Mouse (Mus musculus) liver, adult (tissue): ENCODE results near the gene Bcorl1.

ENCODE experiments used
- GATA4 ChIP-seq: IDR thresholded peaks from 2 replicates; pipeline ENCODE4 v1.6.1; 2014; ENCODE audit warnings: mild to moderate bottlenecking, low read length; ENCODE audit not compliant: insufficient replicate concordance

Bcorl1 gene

DNA sequence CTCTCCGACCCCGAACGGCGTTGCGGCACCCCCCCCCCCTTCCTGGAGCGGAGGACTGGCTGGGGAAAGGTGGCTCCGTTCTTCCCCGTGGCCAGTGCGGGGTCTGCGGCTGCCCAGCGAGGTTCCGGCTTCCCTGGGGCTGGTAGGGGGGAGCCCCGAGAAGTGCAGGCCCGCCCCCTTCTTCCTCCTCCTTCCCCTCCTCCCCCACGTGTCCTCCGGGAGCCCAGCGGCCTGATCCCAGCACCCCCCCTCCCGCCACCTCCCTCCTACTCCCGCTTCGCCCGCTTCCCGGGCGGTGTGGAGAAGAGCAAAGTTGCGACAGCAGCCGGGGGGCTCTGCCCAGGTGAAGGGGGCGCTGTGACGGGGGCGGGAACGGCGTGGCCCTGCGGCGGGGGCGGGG lies at the start of gene Bcorl1:
Gene Bcorl1, plus strand, starts transcription at position 218 of the 400 bp plus-strand sequence.
- TF ChIP-seq GATA4, result no peak

DNA sequence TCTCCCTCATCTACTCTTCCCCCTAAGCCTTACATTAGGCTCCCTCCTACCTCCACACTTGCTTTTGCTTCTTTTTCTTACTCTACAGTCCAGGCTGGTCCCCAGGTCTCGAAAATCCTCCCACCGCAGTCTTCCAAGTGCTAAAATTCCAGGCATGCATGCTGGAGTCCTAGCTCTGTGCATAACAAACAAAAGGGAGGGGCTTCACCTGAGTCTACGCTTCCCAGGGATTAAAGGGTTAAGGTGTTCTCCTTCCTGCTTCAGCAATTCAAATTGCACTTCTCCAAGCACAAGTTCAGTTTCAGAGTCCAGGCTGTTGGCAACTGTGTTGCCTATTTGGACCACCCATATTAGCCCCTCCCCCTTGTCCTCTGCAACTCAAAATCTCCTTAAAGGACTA lies 49.7 kb upstream of the Bcorl1 start:
- no peak for TF ChIP-seq GATA4

DNA sequence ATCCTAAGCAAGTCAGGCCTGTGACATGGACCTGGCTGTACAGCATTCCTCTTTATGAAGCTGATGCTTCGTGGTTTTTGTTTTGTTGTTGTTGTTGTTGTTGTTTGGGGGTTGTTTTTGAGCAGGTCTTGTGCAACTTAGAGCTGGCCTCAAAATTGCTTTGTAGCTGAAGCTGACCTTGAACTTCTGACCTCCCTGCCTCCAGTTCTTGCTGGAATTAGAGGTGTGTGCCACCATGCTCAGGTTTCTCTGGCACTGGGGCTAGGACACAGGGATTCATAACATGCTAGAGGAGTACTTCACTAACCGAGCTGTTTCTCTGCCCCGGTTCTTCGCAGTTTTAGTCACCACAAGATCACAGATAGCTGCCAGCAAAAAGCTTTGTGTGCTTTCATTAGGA lies 35.8 kb upstream of the Bcorl1 start:
- no peak for TF ChIP-seq GATA4

DNA sequence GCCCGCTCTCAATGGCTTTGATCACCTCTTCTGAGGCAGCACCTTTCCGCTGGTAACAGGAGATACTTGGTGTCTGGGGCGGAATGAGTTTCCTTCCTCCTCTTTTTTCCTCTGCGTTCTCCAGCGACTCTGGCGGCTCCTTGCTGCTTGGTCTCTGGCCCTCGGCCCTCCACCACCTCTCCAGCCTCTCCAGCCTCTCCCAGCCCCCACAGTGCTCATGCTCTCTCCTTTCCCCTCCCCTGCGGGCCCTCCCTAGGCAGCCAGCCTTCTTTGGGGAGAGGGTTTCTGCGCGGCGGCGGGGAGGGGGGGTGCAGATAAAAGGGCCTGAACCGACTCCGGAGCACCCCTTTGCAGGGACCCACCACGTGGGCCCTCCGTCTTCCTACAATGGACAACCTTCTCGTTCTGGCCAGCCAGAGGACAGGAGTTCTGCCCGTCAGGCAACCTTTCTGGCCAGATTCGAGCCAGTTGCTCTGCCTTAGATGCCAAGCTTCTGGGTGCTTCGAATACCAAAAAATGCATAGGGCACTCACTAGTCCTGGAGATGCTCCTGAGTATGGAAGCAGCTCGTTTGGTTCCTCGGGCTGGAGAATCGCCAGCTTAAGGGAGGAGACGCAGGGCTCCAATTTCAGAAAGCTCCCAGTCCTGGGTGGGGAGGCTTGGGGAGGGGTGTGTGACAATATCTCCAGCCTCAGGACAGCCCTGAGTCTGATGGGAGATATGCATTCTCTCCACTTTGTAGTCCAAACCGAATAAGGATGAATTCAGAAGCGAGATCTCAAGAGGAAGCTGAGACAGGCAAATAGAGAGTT lies 30.2 kb upstream of the Bcorl1 start:
- TF ChIP-seq GATA4, result no peak

DNA sequence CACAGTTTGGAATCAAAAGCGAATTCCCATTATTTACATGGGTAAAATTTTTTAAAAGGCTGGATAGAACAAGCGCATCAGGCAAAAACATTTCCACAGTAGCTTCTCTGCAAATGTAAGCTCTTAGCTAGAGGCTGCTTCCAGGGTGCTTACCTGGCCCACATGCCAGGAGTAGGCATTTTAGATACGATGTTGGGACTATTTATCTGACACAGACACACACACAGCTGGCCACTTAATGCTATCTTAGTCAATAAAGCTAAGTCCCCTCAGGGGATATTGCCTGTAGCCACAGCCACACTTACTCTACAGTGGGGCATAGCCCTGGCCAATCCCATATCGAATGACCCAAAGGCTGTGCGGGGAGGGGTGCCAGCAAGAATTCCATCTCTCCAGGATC lies 29.4 kb upstream of the Bcorl1 start:
- TF ChIP-seq GATA4, result no peak

DNA sequence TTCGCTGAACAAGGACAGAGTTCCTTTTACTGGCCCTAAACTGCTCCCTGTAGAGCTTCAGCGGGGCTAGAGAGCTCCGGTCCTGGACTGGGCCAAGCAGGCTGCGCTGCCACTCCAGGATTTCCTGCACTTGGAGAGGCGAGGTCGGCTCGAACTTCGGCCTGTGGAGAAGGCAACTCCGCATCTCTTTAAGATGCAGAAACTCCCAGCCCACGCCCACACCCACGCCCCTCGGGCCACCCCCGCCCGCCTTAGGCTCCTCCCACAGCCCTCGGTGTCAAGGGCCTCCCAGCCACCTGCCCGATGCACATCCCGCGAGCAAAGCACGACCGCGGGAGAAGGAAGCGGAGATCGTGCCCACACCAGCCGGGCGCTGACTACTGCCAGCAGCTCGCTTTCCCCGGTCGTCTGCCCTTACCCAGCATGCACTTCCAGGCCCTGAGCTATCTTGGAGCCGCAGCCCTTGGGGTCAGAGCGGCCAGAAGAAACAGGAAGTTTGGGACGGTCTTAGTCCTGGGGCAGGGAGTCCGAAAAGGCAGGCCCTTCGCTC lies 26.6 kb upstream of the Bcorl1 start:
- TF ChIP-seq GATA4, result no peak; the same call in 1 of the 2 replicates

DNA sequence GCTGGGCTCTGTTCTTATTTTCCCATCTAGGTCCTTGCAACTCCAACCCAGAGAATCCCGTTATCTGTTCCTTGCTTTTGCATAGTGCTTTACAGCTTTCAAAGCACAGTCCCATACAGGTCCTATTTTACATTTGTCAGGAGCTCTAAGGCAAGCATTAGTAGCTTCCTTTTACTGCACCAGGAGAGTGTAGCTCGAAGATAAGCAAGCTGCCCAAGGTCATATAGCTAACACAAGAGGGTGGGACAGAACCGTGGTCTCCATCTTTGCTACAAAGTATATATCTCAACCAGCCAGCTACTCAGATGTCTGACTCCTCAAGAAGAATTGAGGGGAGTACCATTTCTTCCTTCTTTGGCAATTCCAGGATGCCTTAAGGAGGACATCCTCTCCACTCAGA lies 23.7 kb upstream of the Bcorl1 start:
- no peak for TF ChIP-seq GATA4

DNA sequence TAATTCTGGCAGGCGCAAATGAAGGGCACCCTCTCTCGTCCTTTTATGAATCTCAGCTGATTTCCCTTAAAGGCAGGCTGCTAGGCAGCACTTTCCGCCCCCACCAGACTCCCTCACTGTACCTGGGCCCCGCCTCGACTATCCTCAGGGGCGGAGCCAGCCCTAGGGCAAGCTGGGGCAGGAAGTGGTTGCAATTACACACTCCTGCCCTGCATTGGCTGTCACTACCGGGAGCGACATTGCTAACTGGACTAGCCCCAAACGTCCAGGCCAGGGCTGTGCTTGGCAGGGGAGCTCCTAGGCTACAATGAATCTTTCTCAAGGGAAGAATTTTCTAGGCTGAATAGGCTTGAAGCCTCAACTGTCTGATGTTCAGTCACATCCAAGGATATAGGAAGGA lies 23.0 kb upstream of the Bcorl1 start:
- no peak for TF ChIP-seq GATA4

DNA sequence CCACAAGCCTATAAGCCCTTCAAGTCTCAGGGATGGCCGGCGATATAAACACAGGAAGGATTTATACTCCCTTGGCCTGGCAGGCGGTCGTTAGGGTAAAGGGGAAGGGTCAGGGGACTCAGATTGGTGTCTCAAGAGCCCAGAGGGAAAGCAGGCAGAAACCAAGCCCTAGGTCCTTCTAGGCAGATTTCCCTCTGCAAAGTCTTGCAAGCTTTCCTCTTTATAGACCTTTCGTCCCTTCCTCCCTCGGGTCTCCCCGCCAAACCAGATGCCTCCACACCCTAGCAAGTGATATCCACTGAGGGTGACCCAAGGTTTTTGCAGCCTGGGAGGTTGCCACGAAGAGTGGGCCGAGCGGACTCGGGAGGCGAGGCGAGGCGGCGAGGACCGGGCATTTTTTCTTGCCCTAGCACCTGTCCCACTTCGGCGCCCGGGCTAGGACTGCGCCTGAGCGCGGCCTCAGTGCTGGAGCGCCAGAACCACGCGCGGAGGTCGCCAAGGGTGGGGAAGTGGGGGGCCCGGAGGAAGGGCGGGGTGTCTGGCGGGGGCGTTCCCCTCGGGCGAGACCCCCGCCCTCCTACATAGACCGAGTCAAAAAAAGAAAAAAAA lies 613 bp upstream of the Bcorl1 start:
- TF ChIP-seq GATA4, result no peak

DNA sequence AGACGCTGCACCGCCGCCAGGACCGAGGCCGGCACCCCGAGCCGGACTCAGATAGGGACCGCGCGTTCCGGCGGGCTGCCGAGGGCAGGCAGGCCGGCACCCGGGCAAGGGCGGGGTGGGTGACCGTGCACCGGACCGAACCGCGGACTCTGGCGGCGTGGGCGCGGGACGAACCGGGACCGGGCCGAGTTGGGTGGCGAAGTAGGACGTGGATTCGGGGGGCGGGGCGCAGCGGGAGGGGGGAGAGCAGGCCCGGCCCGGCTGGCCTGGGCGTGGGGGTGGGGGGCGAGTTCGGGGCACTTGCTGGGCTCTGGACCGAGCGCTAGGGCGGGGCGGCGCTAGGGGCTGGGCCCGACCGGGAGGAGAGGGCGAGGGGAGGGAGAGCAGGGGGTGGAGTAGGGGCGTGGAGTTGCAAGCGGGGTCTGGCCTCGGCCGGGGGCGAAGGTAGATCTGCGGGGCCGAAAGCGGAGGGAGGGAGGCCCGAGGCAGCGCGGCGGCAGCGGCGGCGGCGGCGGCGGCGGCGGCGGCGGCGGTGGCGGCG lies 533 bp downstream of the Bcorl1 start:
- no peak for TF ChIP-seq GATA4

DNA sequence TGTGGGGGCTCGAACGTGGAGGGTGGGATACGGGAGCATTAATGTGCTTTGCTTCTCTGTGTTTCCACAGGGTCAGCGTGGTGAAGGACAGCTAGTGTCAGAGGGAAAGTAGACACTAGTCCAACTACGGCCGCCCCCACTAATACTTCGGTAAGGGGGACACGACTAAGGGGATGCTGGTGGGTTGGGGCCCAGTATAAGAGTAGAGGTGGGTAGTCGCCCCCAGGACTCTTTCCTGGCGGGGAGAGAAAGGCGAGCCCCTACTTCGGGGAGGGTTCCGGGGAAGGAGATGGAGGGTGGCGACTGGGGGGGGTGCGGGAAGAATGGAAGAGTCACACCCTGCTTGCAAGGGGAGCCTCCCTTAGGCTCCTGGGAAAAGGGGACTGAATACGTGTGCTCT lies 1.6 kb downstream of the Bcorl1 start:
- no peak for TF ChIP-seq GATA4

DNA sequence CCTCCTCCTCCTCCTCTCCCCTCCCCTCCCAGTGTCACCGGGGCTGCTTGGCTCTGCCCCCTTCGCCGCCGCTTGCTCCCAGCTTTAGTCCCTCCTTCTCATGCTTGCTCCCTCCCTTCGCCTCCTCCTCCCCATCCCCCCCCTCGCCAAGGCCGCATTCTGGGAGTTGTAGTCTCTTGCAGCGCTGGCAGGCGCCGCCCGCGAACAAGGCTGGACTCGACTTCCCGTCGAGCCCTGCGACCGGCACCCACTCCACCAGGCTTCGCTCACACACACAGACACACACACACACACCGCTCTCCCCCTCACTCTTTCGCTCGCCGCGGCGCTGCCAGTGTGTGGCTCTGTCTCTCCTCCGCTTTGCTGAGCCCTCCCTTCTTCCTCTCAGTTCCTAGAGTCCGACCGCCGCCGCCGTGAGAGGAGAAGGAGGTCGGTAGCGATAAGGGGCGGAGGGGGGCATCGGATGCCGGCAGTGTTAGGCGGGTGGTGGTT lies 2.3 kb downstream of the Bcorl1 start:
- no peak for TF ChIP-seq GATA4

DNA sequence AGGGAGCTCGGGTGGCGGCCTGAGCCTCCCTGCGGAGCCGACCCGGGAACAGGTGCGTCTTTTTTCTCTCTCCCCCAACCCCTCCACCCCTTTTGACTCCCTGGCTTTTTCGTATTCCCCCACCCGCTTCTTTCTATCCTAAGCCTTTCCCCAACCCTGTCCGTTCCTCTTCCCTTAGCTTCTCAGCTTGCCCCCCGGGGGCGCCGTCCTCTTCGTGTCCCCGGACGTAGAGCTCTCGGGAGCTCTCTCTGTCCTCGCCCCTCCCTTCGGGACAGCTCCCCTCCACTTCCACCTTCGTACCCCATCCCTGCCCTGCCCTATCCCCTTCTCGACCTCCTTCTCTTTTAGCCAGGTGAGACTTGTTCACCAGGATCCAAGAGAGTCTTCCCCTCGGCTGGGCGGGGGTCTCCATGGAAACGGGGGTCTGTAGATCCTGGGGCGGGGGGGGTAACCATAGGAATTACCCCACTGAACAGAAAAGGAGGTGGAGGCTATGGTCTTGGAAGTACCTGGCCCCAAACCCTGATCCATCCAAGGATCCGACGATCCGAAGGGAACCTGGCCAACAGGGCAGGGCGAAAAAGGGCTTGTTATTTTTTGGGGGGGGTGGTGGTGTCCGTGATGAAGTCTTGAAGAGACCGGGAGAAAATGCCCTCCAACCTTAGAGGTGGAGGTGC lies 2.9 kb downstream of the Bcorl1 start:
- TF ChIP-seq GATA4, result no peak

DNA sequence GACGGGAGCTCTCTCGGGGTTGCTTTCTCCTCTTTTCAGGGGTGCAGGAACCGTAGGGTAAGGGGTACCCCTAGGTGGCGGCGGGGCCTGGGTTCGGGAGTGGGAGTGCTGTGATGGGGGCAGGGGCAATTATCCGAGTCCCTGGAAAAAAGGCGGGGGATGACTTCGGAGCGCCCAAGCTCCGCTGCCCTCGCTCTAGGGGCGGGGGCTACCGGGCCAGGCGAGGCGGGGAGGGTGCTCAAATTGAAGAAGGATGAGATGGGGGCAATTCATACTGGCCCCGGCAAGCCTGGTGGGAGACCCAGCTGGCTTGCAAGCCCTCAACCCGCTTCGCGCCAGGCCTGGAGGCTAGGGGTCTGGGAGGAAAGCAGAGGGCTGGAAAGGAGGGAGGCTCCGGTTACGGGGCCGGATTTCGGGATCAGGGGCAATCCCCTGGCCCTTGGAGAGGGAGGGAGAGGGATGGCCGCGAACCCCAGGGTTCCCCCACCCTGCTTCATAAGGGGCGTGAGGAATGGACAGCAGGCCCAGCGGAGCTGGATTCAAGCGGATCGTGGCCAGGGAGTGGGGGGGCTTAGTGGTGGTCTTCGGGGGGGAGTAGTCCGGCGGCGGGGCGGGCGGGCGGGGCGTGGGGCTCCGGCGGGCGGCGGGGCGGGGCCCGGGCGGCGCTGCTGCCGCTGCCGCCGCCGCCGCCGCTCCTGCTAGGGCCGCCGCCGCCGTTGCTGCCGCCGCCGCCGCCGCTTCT lies 3.7 kb downstream of the Bcorl1 start:
- TF ChIP-seq GATA4, result no peak

DNA sequence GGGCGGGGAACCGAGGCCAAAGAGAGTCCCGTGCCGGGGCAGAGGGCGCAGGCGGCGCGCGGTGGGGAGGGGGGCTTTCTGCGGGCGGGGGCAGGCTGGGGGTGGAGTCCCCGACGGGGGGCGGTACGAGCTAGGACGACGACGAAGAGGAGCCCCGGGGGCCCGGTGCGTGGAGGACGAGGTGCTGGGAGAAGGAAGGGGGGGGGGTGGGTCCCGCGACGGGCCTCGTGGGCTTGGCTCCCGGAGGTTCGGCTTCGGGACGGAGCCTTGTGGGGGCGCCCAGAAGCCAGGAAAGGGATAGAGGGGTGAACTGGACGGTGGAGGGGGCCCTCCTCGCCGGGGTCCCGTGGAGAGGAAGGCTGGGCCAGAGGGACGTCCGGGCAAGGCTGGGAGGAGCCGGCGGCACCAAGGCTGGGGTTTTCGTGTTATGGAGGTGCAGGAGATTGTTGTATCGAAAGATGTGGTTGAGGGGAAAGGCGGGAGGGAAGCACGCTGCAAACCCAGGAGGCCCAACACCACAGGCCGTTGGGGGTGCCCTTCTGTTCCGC lies 4.3 kb downstream of the Bcorl1 start:
- TF ChIP-seq GATA4, result no peak

DNA sequence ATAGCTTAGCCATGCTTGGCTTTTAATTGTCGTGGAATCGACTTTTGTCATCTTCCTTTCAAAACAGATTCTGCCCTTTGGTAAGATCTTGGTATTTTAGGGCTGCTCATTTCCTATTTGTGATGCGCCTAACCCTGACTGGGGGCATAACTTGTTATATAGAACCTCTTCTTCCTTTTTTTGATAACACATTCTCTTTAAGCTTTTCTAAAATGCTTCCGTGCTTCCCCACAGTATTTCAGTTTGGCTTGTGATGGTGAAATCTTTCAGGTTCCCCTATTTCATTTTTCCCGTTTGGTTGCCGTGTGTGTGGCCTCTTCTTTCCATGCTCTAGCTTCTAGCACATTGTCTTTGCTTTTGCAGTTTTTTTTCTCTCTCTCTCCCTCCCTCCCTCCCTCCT lies 14.2 kb downstream of the Bcorl1 start:
- no peak for TF ChIP-seq GATA4
